Mouse (Mus musculus) liver, postnatal 0 days (tissue): ENCODE measurements around the gene Pgls.

Source experiments
- CTCF ChIP-seq: sonication (generic); IDR thresholded peaks from 2 replicates; pipeline ENCODE4 v1.5.1; 2016; ENCODE audit warnings: antibody characterized with exemption, low read depth
- EP300 ChIP-seq: IDR thresholded peaks from 2 replicates; pipeline ENCODE4 v1.6.1; 2016; ENCODE audit warnings: antibody characterized with exemption, low read depth, mild to moderate bottlenecking

- TF ChIP-seq EP300, result no peak
- TF ChIP-seq CTCF, result no peak
Measured at GRCm38 (mm10) chr8:71593556-71594323, 1.8 kb downstream of the Pgls start.
